Mouse (Mus musculus) MEL (cell line): Measurements from ENCODE around the gene Atp5s. TPM values are rescaled to one million over a fixed set of nuclear protein-coding genes. Genes with fewer than 3 reads are reported as not detected.
A peak's percentile ranks its signal among the peaks of the same experiment; 100 is the strongest.

Source experiments
- DNase-seq: peaks from one replicate; pipeline ENCODE4 v3.0.0; 2011; ENCODE audit warnings: low read depth, low spot score
- H3K27ac ChIP-seq: 2 replicates; pipeline ENCODE4 v1.5.1; 2012; ENCODE audit warnings: low read depth, mild to moderate bottlenecking, control low read depth, low read length, moderate library complexity; ENCODE audit not compliant: control insufficient read depth
- H3K27me3 ChIP-seq, 2 experiments: fragments of 150-350 bp in 1 of 2; sonication (generic) in 1 of 2; 2 replicates each; pipeline ENCODE4 v1.6.1; 2012; ENCODE audit warnings: low read length in 2 of 2, mild to moderate bottlenecking in 2 of 2, improper control_type of control experiment in 1 of 2, moderate library complexity in 1 of 2; ENCODE audit not compliant: insufficient read depth in 2 of 2, control insufficient read depth in 1 of 2
- H3K36me3 ChIP-seq, 2 experiments: 2 replicates each; pipeline ENCODE4 v1.6.1; 2012 to 2014; ENCODE audit warnings: low read length in 2 of 2, improper control_type of control experiment in 1 of 2, inconsistent platforms in 1 of 2, mild to moderate bottlenecking in 1 of 2; ENCODE audit not compliant: insufficient read depth in 2 of 2, control insufficient read depth in 1 of 2
- H3K4me1 ChIP-seq, 2 experiments: fragments of 150-350 bp in 1 of 2; sonication (generic) in 1 of 2; 2 replicates each; pipeline ENCODE4 v1.6.1; 2012; ENCODE audit warnings: low read length in 2 of 2, improper control_type of control experiment in 1 of 2, mild to moderate bottlenecking in 1 of 2; ENCODE audit not compliant: insufficient read depth in 2 of 2, control insufficient read depth in 1 of 2
- H3K4me3 ChIP-seq, 2 experiments: fragments of 150-350 bp in 1 of 2; sonication (generic) in 1 of 2; 2 replicates each; pipeline ENCODE4 v1.5.1; 2012; ENCODE audit warnings: low read depth in 2 of 2, low read length in 2 of 2, mild to moderate bottlenecking in 2 of 2, moderate library complexity in 2 of 2, control low read depth in 1 of 2, improper control_type of control experiment in 1 of 2; ENCODE audit not compliant: control insufficient read depth in 1 of 2, insufficient read depth in 1 of 2
- H3K79me2 ChIP-seq: 2 replicates; pipeline ENCODE4 v1.6.1; 2012; ENCODE audit warnings: mild to moderate bottlenecking, low read length, moderate library complexity; ENCODE audit not compliant: control insufficient read depth, poor library complexity, insufficient read depth
- H3K9ac ChIP-seq: 2 replicates; pipeline ENCODE4 v1.6.1; 2012; ENCODE audit warnings: low read depth, mild to moderate bottlenecking, control low read depth, low read length, moderate library complexity; ENCODE audit not compliant: control insufficient read depth, poor library complexity, severe bottlenecking
- H3K9me3 ChIP-seq: fragments of 150-350 bp; sonication (generic); replicated peaks from 2 replicates; pipeline ENCODE4 v1.6.1; 2012; ENCODE audit warnings: mild to moderate bottlenecking, low read length, improper control_type of control experiment, moderate library complexity; ENCODE audit not compliant: insufficient read depth
- GATA1 ChIP-seq: IDR thresholded peaks from 2 replicates; pipeline ENCODE4 v1.6.1; 2011; ENCODE audit warnings: low read depth, low read length, improper control_type of control experiment
- HCFC1 ChIP-seq: IDR thresholded peaks from 2 replicates; pipeline ENCODE4 v1.6.1; 2012; ENCODE audit warnings: low read depth, mild to moderate bottlenecking, inconsistent platforms, low read length, improper control_type of control experiment, moderate library complexity
- MAFK ChIP-seq: IDR thresholded peaks from 2 replicates; pipeline ENCODE4 v1.6.1; 2011; ENCODE audit warnings: low read depth, mild to moderate bottlenecking, low read length, improper control_type of control experiment, borderline replicate concordance
- MEF2A ChIP-seq: IDR thresholded peaks from 2 replicates; pipeline ENCODE4 v1.6.1; 2014; ENCODE audit warnings: low read depth, mild to moderate bottlenecking, inconsistent platforms, low read length, improper control_type of control experiment; ENCODE audit not compliant: poor library complexity, insufficient replicate concordance, severe bottlenecking; ENCODE audit errors: extremely low read depth
- NRF1 ChIP-seq: IDR thresholded peaks from 2 replicates; pipeline ENCODE4 v1.6.1; 2014; ENCODE audit warnings: low read depth, mild to moderate bottlenecking, inconsistent platforms, low read length, improper control_type of control experiment, moderate library complexity; ENCODE audit not compliant: poor library complexity, insufficient read depth, severe bottlenecking
- POLR2A ChIP-seq, 2 experiments: IDR thresholded peaks; 2 replicates each; pipeline ENCODE4 v1.6.1; 2011 to 2012; ENCODE audit warnings: low read length in 2 of 2, mild to moderate bottlenecking in 2 of 2, control low read depth in 1 of 2, improper control_type of control experiment in 1 of 2, low read depth in 1 of 2, moderate library complexity in 1 of 2; ENCODE audit not compliant: control insufficient read depth in 1 of 2, insufficient read depth in 1 of 2, poor library complexity in 1 of 2
- POLR2AphosphoS5 ChIP-seq: IDR thresholded peaks from 2 replicates; pipeline ENCODE4 v1.6.1; 2012; ENCODE audit warnings: low read depth, borderline replicate concordance, mild to moderate bottlenecking, inconsistent platforms, low read length, moderate library complexity, mixed read lengths
- TAL1 ChIP-seq: IDR thresholded peaks from 2 replicates; pipeline ENCODE4 v1.6.1; 2012; ENCODE audit warnings: mild to moderate bottlenecking, inconsistent platforms, low read length, moderate library complexity, mixed read lengths
- UBTF ChIP-seq: IDR thresholded peaks from 2 replicates; pipeline ENCODE4 v1.6.1; 2012; ENCODE audit warnings: low read depth, mild to moderate bottlenecking, inconsistent platforms, low read length, improper control_type of control experiment, moderate library complexity, borderline replicate concordance; ENCODE audit not compliant: insufficient read depth
- ZMIZ1 ChIP-seq: IDR thresholded peaks from 2 replicates; pipeline ENCODE4 v1.6.1; 2012; ENCODE audit warnings: low read depth, mild to moderate bottlenecking, inconsistent platforms, low read length, improper control_type of control experiment, moderate library complexity
- polyA plus RNA-seq, 2 experiments: library from polyadenylated mRNA; stranded (reverse) in 1 of 2; unstranded in 1 of 2; fragments of >175 nt in 1 of 2; fragments of >200 nt in 1 of 2; gene quantifications; 2 replicates each; pipeline versions ENCODE4 v1.2.1 to v1.2.4; 2012; ENCODE audit warnings: low replicate concordance in 2 of 2, low read depth in 1 of 2; ENCODE audit not compliant: insufficient read length in 2 of 2, insufficient read depth in 1 of 2, missing spikeins in 1 of 2
- total RNA-seq: library from RNA; depleted of rRNA; stranded (reverse); fragments of 300-350 nt; gene quantifications from 2 replicates; pipeline ENCODE4 v1.2.3, GENCODE M21; 2012

The Atp5s gene
- total and polyA plus RNA-seq, 3 experiments, result 12.7 to 13.7 TPM; not detected in 1

GRCm38 (mm10) chr12:69724018-69724710, 586 bp upstream of the Atp5s start:
- H3K4me3 ChIP-seq, result peak overlapping the region; percentile 95 to 96
- peaks cover 3 to 14% of the 10 kb centered on the region in 2 experiments; a peak in 3 of 4 replicates for H3K4me1 ChIP-seq
- no peak for TF ChIP-seq POLR2A (IDR thresholded peaks at IDR 0.05; ENCODE audit: control insufficient read depth in 1 of 2, insufficient read depth in 1 of 2, low read depth in 1 of 2, low read length in 2 of 2, poor library complexity in 1 of 2)
- TF ChIP-seq ZMIZ1, result no peak
- TF ChIP-seq MAFK, result no peak
- peak; percentile 42; the same call in 1 of the 2 replicates for TF ChIP-seq HCFC1
- peak overlapping the region; percentile 91 for H3K9ac ChIP-seq
- no peaks in the 10 kb centered on the region for H3K9me3 ChIP-seq
- H3K36me3 ChIP-seq, result peaks cover 7 to 12% of the 10 kb centered on the region in 2 experiments
- no peak for DNase-seq
- no peaks in the 10 kb centered on the region for H3K27me3 ChIP-seq
- H3K27ac ChIP-seq, result peak overlapping the region; percentile 47
- H3K79me2 ChIP-seq, result peaks cover 17% of the 10 kb centered on the region

- no peak overlapping the region for H3K27ac ChIP-seq
- H3K79me2 ChIP-seq, result peaks cover 6% of the 10 kb centered on the region
- TF ChIP-seq NRF1 (no peak), TAL1 (no peak), UBTF (no peak), POLR2AphosphoS5 (no peak)
- peaks cover 0 to 9% of the 10 kb centered on the region in 2 experiments; a peak in 2 of 4 replicates for H3K36me3 ChIP-seq
- peaks cover 3 to 7% of the 10 kb centered on the region in 2 experiments; a peak in 2 of 4 replicates for H3K4me1 ChIP-seq
- H3K4me3 ChIP-seq, result no peak overlapping the region
- H3K9me3 ChIP-seq, result no peaks in the 10 kb centered on the region
- no peak overlapping the region for H3K9ac ChIP-seq
- no peaks in the 10 kb centered on the region for H3K27me3 ChIP-seq
- DNase-seq, result no peak
Measured at GRCm38 (mm10) chr12:69729246-69729645, 4.5 kb downstream of the Atp5s start.

- Histone ChIP-seq H3K9me3 (no peaks in the 10 kb centered on the region), H3K36me3 (peaks cover 0 to 9% of the 10 kb centered on the region in 2 experiments; a peak in 2 of 4 replicates), H3K27ac (no peak overlapping the region), H3K9ac (no peak overlapping the region), H3K4me1 (peaks cover 3 to 7% of the 10 kb centered on the region in 2 experiments; a peak in 2 of 4 replicates), H3K27me3 (no peaks in the 10 kb centered on the region), H3K79me2 (peaks cover 2% of the 10 kb centered on the region; the same call in 1 of the 2 replicates), H3K4me3 (no peak overlapping the region)
- DNase-seq, result no peak
- TF ChIP-seq GATA1 (0 out of 2 replicates have a peak, but pooled peaks have one; percentile 5), MEF2A (no peak)
Measured at GRCm38 (mm10) chr12:69730306-69730705, 5.6 kb downstream of the Atp5s start.
